Mouse (Mus musculus) heart, embryonic 11.5 days (tissue): Measurements from ENCODE around the gene Nans. TPM values are rescaled to one million over a fixed set of nuclear protein-coding genes. Genes with fewer than 3 reads are reported as not detected.

Experiments used
- ATAC-seq: fragments of 200-750 bp; cut with Nextera tagmentation; replicated peaks from 2 replicates; pipeline ENCODE4 v1.8.0; 2017; ENCODE audit warnings: moderate library complexity; ENCODE audit not compliant: insufficient number of reproducible peaks, low FRiP score, low TSS enrichment
- H3K27ac ChIP-seq: fragments of 300-500 bp; sonication (generic); 2 replicates; pipeline ENCODE4 v1.5.1; 2014; ENCODE audit warnings: mild to moderate bottlenecking, low read depth, low read length
- H3K27me3 ChIP-seq: fragments of 300-500 bp; sonication (generic); 2 replicates; pipeline ENCODE4 v1.6.1; 2014; ENCODE audit warnings: mild to moderate bottlenecking, low read length, mixed read lengths; ENCODE audit not compliant: control insufficient read depth, insufficient read depth
- H3K36me3 ChIP-seq: fragments of 300-500 bp; sonication (generic); 2 replicates; pipeline ENCODE4 v1.6.1; 2014; ENCODE audit warnings: mild to moderate bottlenecking, low read length, moderate library complexity, mixed read lengths; ENCODE audit not compliant: control insufficient read depth, insufficient read depth
- H3K4me1 ChIP-seq: fragments of 300-500 bp; sonication (generic); 2 replicates; pipeline ENCODE4 v1.6.1; 2014; ENCODE audit warnings: low read length; ENCODE audit not compliant: control insufficient read depth, insufficient read depth
- H3K4me2 ChIP-seq: fragments of 300-500 bp; sonication (generic); 2 replicates; pipeline ENCODE4 v1.6.1; 2014; ENCODE audit warnings: mild to moderate bottlenecking, moderate library complexity
- H3K4me3 ChIP-seq: fragments of 300-500 bp; sonication (generic); 2 replicates; pipeline ENCODE4 v1.5.1; 2014; ENCODE audit warnings: low read depth, low read length
- H3K9ac ChIP-seq: fragments of 300-500 bp; sonication (generic); 2 replicates; pipeline ENCODE4 v1.6.1; 2014; ENCODE audit warnings: mild to moderate bottlenecking, low read depth, low read length, moderate library complexity
- H3K9me3 ChIP-seq: fragments of 300-500 bp; sonication (generic); replicated peaks from 2 replicates; pipeline ENCODE4 v1.6.1; 2016; ENCODE audit warnings: low read length; ENCODE audit not compliant: control insufficient read depth
- WGBS: fragments of 180-500 bp; shearing (Covaris S2); extraction: QIAGEN DNeasy Blood & Tissue Kit; methylation state at CpG from one replicate; pipeline ENCODE4 v1.1.7; 2014; ENCODE audit not compliant: insufficient replicate concordance; 5-methylcytosine and 5-hydroxymethylcytosine counted together
- polyA plus RNA-seq: library from polyadenylated mRNA; unstranded; fragments of >200 nt; fragmentation: Nextera tagmentation; extraction: Ambion mirVana; gene quantifications from 2 replicates; pipeline ENCODE4 v1.2.1, GENCODE M21; 2014

Nans gene
- polyA plus RNA-seq, 1 experiment from 2014 or later, result 84.2 TPM

DNA sequence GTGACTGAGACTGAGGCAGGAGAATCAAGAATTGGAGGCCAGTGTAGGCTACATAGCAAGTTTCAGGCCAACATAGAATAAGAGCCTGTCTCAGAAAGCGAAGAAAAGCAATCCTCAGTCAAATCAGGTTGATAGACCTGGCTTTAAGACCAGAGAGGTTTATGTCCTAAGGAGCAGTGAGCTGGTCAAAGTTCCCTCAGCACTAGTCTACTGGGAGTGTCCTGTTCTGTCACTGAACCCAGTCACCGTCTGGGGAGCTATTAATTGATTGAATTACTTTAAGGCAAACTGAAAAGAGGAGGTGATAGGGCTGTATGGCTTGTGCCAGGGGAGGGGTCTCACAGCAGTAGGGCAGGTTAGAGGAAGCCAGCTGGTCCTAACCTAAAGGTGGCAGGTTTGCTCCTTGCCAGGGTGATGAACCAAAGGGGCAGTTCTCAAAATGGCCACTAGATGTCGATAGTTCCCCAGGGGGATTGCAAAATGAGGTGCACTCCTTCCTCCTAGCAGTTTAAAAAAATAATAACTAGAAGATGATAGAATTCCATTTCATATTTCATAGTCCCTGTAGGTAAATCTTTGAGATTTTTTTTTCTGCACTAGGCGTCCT, 8.3 kb downstream of the Nans start:
- WGBS, result 49% methylated on average over 4 of the region's 4 CpGs
- H3K27ac ChIP-seq, result no peak overlapping the region
- no peaks in the 10 kb centered on the region for H3K27me3 ChIP-seq
- no peak overlapping the region for H3K9ac ChIP-seq
- H3K4me2 ChIP-seq, result no peak overlapping the region
- ATAC-seq, result no peak
- no peak overlapping the region for H3K4me3 ChIP-seq
- no peaks in the 10 kb centered on the region for H3K9me3 ChIP-seq
- peaks cover 26% of the 10 kb centered on the region for H3K36me3 ChIP-seq
- no peaks in the 10 kb centered on the region for H3K4me1 ChIP-seq

GRCm38 (mm10) chr4:46498511-46498910, 9.5 kb downstream of the Nans start:
- ATAC-seq, result no peak
- no peak overlapping the region for H3K4me3 ChIP-seq
- 71% methylated on average over 3 of the region's 3 CpGs for WGBS
- H3K27ac ChIP-seq, result no peak overlapping the region
- no peak overlapping the region for H3K9ac ChIP-seq
- H3K36me3 ChIP-seq, result peaks cover 26% of the 10 kb centered on the region
- H3K27me3 ChIP-seq, result no peaks in the 10 kb centered on the region
- H3K9me3 ChIP-seq, result no peaks in the 10 kb centered on the region
- no peaks in the 10 kb centered on the region for H3K4me1 ChIP-seq
- H3K4me2 ChIP-seq, result no peak overlapping the region

GRCm38 (mm10) chr4:46498976-46499375, 9.9 kb downstream of the Nans start:
- WGBS, result 15% methylated on average over 4 of the region's 4 CpGs
- ATAC-seq, result no peak
- Histone ChIP-seq H3K36me3 (peaks cover 26% of the 10 kb centered on the region), H3K4me2 (no peak overlapping the region), H3K4me3 (no peak overlapping the region), H3K4me1 (no peaks in the 10 kb centered on the region), H3K27ac (no peak overlapping the region), H3K27me3 (no peaks in the 10 kb centered on the region), H3K9me3 (no peaks in the 10 kb centered on the region), H3K9ac (no peak overlapping the region)

GRCm38 (mm10) chr4:46502606-46503502, 13.8 kb downstream of the Nans start:
- H3K27ac ChIP-seq, result no peak overlapping the region
- peaks cover 16% of the 10 kb centered on the region; the same call in 1 of the 2 replicates for H3K36me3 ChIP-seq
- no peak overlapping the region for H3K9ac ChIP-seq
- no peak overlapping the region for H3K4me3 ChIP-seq
- no peak overlapping the region for H3K4me2 ChIP-seq
- H3K9me3 ChIP-seq, result no peaks in the 10 kb centered on the region
- WGBS, result 74% methylated on average over 16 of the region's 16 CpGs
- H3K27me3 ChIP-seq, result peaks cover 21% of the 10 kb centered on the region
- no peak for ATAC-seq
- H3K4me1 ChIP-seq, result peaks cover 9% of the 10 kb centered on the region; the same call in 1 of the 2 replicates

DNA sequence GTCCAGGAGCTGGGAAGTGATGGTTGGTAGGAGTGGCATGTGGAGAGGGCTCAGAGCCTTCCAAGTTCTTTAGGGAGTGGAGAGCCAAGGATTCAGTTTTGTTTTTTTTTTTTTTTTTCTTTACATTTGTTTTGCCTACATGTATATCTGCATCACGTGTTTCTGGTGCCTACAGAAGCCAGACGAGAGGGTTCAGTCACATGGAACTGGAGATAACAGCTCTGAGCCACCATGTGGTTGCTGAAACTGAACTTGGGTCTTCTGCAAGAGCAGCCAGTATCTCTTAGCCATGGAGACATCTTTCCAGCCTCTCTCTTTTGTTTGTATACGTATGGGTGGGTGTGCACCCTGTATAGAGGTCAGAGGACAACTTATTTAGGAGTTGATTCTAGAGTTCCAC, 14.8 kb downstream of the Nans start:
- H3K27ac ChIP-seq, result no peak overlapping the region
- H3K9ac ChIP-seq, result no peak overlapping the region
- WGBS, result 86% methylated on average over 3 of the region's 3 CpGs
- H3K36me3 ChIP-seq, result peaks cover 16% of the 10 kb centered on the region; the same call in 1 of the 2 replicates
- no peak for ATAC-seq
- H3K27me3 ChIP-seq, result peaks cover 21% of the 10 kb centered on the region
- no peak overlapping the region for H3K4me3 ChIP-seq
- peaks cover 9% of the 10 kb centered on the region; the same call in 1 of the 2 replicates for H3K4me1 ChIP-seq
- H3K4me2 ChIP-seq, result no peak overlapping the region
- no peaks in the 10 kb centered on the region for H3K9me3 ChIP-seq

DNA sequence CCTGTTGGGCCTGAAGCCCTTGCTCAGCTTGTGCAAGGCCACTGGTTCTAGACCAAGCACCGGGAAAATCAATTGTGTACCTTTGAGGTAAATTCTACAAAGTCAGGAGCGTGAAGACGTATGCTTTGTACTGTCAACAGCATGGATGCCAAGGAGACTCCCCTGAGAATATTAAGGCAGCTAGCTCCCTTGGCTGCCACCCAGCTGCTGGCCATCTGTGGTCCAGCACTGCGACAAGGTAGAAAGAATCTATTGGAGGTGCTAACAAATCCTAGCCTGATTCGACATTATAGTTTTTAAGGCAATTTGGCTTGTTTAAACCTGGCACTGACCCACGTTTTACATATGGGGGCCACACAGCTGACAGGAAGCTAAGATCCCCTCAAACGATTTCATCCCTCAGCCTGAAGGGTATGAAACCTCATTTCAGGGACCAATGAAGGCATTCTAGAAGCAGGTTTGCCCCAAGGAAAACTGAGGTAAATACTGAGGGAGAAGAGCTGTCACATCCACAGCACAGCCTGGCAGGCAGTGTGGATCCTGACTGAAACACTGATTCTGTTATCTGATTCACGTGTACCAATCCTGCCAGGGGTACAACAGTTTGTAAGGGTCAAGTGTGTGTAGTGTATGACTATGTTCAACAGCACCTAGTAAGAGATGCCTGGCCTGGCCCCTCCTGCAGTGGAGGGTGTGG, 16.5 kb downstream of the Nans start:
- H3K27ac ChIP-seq, result no peak overlapping the region
- H3K27me3 ChIP-seq, result peaks cover 21% of the 10 kb centered on the region
- no peak for ATAC-seq
- no peaks in the 10 kb centered on the region for H3K9me3 ChIP-seq
- no peak overlapping the region for H3K9ac ChIP-seq
- H3K36me3 ChIP-seq, result peaks cover 15% of the 10 kb centered on the region; the same call in 1 of the 2 replicates
- H3K4me2 ChIP-seq, result no peak overlapping the region
- WGBS, result 72% methylated on average over 8 of the region's 8 CpGs
- peaks cover 9% of the 10 kb centered on the region; the same call in 1 of the 2 replicates for H3K4me1 ChIP-seq
- no peak overlapping the region for H3K4me3 ChIP-seq

DNA sequence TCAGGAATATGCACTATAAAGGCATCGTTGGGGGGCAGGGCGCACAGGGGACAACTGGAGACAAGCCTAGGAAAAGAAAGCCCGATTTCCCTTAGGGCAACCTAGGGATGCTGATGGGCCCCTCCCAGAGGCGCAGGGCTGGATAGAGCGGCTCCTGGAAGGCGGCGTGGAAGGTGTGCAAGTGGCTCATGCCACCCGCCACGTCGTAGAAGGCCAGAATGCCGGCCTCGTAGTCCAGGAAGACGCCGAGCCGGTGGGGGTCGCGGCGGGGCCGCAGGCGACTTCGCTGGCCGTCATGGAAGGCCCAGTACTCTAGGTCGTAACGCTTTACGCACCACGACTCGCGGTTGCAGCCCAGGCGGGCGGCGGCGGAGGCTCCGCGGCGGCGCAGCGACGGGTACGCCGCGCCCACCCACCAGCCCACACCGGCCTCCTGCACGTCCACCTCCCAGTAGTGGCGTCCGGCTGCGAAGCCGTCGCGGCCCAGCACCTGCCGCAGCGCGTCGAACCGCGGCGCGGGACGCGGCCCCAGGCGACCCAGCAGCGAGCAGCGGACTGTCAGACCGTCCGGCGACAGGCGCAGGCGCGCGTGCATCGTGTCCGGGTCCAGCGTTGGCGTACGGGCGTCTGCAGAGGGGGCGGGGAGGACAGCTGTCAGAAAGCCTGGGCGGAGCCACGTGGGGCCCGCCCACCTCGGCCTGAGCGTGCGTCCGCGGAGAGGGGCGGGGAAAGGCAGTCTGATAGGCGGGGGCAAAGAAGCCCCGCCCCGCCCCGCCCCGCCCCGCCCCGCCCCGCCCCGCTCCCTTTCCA, 18.0 kb downstream of the Nans start:
- under 1% methylated on average over 88 of the region's 94 CpGs for WGBS

More for the DNA sequence above, 18.0 kb downstream of the Nans start:
- peak; percentile 95 for ATAC-seq
- 0 out of 2 replicates have a peak, but pooled peaks cover 6% of the 10 kb centered on the region for H3K36me3 ChIP-seq
- peak overlapping the region; percentile 51; the same call in 1 of the 2 replicates for H3K27ac ChIP-seq
- H3K4me3 ChIP-seq, result peak overlapping the region; percentile 66
- peaks cover 9% of the 10 kb centered on the region; the same call in 1 of the 2 replicates for H3K4me1 ChIP-seq
- no peaks in the 10 kb centered on the region for H3K9me3 ChIP-seq
- peaks cover 21% of the 10 kb centered on the region for H3K27me3 ChIP-seq
- H3K4me2 ChIP-seq, result peak overlapping the region; percentile 97
- peak overlapping the region; percentile 72 for H3K9ac ChIP-seq
